Mouse (Mus musculus): ENCODE measurements around the gene Gcnt1.
A peak's percentile ranks its signal among the peaks of the same experiment; 100 is the strongest.

The Gcnt1 gene

DNA sequence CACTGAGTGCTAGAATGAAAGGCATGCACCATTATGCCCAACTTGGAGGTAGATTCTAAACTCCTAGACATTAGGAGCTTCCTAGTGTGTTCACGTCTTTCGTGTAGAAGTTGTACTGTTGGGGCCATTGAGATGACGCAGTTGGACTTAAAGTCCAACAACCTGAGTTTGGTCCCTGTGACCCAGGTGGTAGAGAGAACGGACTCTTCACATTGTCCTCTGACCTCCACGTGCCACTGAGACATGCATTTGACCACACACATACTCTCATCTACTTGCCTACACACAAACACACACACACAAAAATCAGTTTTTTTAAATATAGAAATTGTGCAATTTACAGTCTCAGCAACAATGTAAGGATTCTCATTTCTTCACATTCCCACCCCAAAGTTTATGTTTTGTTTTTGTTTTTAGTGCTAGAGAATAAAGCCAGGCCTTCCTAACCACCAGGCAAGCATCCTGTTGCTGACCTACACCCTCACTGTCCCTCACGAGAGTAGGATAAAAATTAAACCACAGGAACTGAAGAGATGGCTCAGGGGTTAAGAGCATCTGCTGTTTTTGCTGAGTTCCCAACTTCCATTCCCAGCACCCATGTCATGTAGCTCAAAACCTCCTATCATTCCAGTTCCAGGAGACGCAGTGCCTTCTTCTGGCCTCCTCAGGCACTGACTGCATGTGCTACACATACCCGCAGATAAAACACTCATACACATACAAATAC lies 6.1 kb downstream of the Gcnt1 start:
- DNase-seq (ENCODE audit: low read depth): no peak

GRCm38 (mm10) chr19:17364741-17365140 lies 7.9 kb downstream of the Gcnt1 start:
- peak; percentile 38 for DNase-seq (ENCODE audit: low read depth)

DNA sequence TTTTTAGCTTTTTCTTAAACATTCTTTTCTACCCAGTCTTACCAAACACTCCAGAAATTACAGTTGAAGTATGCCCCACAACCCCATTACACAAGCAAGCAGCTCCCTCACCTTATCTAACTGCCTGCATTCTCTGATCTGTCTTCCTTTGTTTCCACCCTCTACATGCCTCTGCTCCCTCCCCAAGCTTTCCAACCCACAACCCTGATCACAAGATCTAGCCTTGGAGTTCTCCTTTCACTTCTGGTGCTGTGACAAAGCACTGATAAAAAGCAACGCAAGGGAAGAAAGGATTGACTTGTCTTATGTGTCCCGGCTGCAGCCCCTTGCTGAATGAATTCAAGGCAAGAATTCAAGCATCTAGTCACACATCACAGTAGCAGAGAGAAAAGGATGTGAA lies 11.5 kb downstream of the Gcnt1 start:
- no peak for DNase-seq (ENCODE audit: low read depth)

GRCm38 (mm10) chr19:17359315-17359890 lies 13.2 kb downstream of the Gcnt1 start:
- DNase-seq (ENCODE audit: low read depth): no peak

DNA sequence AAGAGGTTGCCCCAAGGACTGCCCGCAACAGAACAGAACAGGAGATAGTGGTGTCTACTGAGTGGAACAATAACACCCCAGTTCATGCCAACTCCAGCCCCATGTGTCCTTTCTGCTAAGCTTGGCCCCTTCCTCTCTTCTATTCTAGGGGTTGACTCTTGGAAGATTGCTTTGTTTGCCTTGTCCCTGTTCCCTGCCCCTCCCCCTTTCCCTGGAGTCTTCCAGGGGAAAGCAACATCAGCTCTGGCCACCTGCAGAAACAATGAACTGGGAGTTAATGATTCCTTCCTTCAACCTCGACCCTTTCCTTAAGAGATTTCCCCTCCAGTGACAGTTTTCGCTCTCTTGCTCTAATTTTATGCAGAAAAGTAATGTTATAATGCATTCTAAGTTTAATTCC lies 15.3 kb downstream of the Gcnt1 start:
- DNase-seq (ENCODE audit: low read depth): no peak

DNA sequence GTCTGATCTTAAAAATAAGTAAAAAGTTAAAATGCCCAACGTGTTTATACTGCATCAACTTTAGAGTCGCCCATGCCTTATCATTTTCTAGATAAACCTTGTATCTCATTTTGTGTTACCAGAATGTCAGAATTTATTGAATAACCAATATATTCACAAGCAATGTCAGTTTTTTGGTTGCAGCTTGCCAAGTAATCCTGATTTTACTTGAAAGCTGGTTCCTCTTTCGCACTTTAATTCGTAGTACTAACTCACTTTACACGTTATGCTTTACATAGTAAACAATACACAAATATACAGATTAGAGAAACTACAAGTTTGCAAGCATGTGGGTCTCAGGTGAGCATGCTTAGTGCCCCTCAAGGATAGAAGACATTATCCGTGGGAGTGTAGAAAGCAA lies 15.7 kb downstream of the Gcnt1 start:
- DNase-seq (ENCODE audit: low read depth): no peak

DNA sequence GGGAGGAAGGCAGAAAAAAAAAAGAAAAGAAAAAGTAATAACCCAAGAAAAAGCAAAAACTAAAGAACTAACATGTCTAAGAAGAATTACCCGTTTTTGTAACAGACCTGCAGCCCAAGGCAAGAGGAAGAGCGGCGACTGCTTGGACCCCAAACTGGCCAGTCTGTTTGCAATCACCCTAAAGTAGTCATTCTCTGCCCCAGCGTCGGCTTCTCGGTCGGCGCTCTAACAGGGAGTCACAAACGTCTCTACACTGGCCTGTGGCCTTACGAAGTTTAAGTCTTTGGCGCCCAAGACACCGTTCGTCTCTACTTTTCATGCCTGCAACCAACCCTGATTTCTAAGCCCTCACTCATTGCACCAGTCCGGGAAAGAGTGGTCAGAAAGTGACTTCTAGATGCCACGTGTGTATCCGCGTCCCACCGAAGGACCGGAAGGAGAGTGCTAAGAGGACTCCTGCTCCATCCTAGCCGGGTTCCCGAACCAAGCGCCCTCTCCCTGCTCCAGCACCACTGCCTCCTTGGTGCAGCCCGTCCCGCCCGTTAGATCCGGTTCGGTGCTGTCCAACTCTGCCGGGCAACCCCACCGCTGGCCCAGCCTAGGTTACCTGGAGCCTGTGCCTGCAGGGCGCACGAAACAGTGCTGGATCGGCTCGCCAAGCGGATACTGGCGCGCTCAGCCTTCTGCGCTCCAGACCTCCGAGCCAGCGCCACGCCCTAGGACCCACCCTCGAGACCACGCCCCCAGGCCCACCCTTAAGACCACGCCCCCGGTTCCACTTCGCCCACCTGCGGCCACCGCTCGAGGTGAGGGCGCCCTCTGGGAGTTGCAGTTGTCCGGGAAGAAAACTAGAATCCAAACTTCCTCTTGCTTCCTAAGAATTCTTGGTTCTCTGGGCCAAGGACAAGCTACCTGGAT lies 16.4 kb downstream of the Gcnt1 start:
- no peak for DNase-seq (ENCODE audit: low read depth)

DNA sequence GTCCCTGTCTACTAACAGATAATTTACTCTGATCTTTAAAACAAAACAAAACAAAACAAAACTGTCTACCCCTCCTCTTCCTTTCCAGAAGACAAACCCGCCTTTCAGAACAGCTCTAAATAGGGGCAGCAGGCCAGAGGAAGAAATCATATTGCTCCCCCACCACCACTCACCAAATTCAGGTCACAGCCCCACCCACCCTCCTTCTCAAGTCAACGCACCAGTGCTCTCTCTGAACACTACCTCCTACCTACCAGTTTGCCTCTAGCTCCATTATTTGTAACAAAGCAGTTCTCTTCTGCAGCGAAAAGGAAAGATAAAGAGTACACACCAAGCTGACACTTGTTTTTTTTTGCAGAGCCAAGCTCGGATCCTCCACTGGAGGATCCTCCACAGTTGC lies 17.3 kb downstream of the Gcnt1 start:
- no peak for DNase-seq (ENCODE audit: low read depth)

- no peak for DNase-seq (ENCODE audit: low read depth)
These were observed 17.8 kb downstream of the Gcnt1 start for GRCm38 (mm10) chr19:17354797-17355196.

DNA sequence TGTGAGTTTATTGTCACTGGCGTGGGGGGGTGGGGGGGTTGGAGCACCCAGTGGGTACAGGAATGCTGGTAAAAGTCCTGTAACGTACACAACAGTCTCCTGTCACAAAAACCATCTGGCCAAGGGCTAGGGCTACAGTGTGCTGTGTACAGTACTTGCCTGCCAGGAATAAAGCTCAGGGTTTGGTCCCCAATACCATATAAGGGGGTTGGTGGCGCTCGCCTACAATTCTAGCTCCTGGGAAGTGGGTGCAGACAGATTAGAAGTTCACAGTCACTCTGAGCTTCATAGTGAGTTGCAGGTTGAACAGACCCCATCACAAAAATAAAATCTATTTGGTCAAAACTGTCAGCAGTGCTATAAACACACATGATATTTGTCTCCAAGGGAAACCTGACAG lies 18.3 kb downstream of the Gcnt1 start:
- DNase-seq (ENCODE audit: low read depth): no peak

DNA sequence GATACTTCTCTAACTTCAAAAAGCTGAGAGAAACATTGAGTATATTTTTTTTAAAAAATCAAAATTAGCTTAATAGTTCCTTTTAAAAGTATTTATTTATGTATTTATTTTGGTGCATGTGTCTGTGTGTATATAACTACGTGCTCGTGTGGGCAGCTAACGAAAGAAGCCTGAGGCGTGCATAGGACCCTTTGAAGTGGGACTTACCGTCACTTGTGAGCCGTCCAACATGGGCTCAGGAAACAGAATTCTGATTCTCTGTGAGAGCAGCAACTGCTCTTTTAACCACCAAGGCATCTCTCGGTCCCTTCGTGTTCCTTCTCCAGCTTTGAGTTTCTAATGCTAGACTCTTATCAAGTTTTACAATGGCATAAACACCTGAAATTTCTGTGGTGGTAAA lies 18.9 kb downstream of the Gcnt1 start:
- DNase-seq (ENCODE audit: low read depth): no peak

DNA sequence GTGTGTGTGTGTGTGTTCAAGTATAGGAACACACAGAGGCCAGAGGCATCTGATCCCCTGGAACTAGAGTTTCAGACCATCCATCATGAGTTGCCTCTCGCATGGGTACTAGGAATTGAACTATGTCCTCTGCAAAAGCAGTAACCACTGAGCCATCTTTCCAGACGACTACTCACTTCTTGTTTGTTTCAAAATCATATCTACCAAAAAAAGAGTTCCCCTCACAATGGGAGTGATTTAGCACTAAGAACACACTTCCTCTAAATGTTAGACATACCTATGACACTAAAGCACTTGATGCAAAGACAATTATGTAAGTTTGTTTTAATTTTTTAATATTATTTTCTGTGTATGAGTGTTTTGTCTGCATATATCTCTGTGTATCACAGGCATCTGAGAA lies 24.8 kb downstream of the Gcnt1 start:
- no peak for DNase-seq (ENCODE audit: low read depth)

DNA sequence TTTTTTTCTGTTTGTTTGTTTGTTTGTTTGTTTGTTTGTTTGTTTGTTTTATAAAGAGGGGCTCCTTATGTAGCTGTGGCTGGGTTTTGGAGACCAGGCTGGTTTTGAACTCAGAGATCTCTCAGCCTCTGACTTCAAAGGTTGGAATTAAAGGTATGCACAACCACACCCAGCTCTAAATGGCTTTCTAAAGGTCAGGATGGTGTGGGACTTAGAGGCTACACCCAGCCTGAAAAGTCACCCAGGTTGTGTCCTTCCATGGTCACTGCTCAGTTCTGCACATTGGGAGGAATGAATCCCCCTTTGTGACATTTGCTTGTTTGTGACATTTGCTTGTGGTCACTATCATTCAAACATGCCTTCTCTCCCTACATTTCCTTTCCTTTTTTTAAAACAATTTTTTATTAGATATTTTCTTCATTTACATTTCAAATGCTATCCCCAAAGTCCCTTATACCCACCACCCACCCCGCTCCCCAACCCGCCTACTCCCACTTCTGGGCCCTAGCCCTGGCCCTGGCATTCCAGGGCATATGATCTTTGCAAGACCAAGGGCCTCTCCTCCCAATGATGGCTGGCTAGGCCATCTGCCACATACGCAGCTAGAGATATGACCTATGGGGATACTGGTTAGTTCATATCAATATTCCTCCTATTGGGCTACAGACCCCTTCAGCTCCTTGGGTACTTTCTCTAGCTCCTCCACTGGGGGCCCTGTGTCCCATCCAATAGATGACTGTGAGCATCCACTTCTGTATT lies 25.7 kb downstream of the Gcnt1 start:
- no peak for DNase-seq (ENCODE audit: low read depth)

DNA sequence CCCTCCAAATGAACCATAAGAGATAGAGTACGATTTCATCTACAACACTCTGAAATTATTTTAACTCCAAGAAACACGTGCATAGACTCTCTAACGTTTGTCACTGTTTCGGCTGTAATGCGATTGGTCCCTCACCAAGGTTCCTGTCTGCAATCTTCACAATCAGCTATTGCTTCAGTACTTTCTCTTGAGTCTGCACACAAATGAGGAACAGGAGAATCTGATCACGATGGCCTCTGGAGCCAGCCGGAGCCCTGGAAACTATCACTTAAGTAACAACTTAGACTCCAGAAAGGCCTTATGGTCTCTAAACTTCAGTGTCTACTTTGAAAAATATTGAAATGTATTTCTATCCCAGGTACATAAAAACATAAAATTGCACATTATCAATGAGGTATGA lies 27.8 kb downstream of the Gcnt1 start:
- DNase-seq (ENCODE audit: low read depth): no peak

GRCm38 (mm10) chr19:17339563-17339962 lies 33.1 kb downstream of the Gcnt1 start:
- no peak for DNase-seq (ENCODE audit: low read depth)

GRCm38 (mm10) chr19:17337057-17337679 lies 35.5 kb downstream of the Gcnt1 start:
- DNase-seq (ENCODE audit: low read depth): no peak

GRCm38 (mm10) chr19:17336646-17337045 lies 36.0 kb downstream of the Gcnt1 start:
- DNase-seq (ENCODE audit: low read depth): no peak

DNA sequence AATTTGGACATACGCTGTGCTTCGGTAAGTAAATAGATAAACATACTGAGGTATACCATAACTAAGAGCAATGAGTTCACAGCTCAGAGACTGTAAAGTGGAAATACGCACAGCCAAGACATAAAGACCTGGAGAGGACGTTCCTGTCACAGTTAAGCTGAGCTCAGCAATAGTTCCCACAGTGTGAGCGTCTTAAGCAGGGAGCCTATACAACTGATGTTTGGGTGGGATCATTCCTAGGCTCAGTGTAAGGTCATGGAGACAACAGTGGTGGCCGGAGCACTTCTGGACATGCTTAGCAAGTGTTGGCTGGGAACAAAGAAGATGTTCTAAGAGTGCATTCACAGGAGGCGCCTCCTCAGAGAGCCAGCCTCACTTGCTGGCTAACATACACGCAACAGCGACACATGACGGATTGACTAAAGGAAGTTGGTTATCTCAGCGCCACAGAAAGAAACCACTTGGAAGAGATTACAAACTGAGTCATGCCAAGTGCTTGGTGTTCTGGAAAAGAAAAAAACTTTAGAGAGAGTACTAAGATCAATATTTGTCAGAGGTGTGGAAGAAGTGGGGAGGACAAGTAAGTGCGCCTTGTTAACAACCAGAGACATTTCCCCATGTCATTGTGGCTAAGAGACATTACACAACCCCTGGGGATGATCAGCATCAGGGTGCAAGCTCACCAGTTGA lies 37.9 kb downstream of the Gcnt1 start:
- no peak for DNase-seq (ENCODE audit: low read depth)

GRCm38 (mm10) chr19:17333043-17333442 lies 39.6 kb downstream of the Gcnt1 start:
- no peak for DNase-seq (ENCODE audit: low read depth)

DNA sequence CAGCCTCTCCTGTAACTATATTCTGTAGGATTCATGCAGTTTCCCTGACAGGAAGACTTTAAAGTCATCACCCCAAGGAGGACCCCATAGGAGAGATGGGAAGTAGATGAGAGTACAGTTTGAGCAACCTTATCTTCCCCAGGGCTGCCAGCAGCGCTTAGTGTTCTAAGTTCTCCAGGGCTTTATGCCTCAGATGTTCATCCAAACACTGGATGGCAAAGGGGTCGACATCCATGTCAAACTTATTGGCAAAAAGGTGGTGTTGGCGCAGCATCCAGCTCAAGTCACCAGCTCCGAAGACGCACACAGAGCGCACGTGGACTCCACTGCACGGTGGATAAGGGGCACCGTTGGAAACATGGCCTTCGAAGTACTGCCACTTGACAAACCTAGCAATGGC lies 43.7 kb downstream of the Gcnt1 start:
- no peak for DNase-seq (ENCODE audit: low read depth)

DNA sequence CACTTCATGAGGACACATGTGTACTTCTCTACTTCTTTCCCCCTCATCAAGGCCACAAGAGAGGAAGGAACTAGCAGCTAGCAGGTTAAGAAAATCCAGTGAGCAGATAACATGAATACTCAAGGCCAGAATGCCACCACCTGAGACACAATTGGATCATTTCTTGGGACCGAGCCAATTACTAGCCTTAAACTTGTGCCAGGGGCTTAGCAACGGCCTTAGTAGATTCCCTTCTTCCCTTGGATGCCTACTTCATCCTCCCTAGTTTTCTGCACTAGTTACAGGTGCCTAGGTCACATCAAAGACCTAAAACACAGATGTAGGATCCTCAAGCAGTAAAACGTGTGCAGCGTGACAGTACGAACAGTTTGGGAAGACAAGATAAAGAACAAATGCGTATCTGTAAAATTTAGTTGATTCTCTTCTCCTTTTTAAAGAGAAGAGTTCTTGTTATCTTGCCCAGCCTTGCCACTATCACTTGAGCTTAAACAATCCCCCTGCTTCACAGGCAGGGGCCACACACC lies 44.7 kb downstream of the Gcnt1 start:
- no peak for DNase-seq (ENCODE audit: low read depth)

All from fibroblast of lung, adult 2 months (primary cell).